In the genomic region with DNA sequence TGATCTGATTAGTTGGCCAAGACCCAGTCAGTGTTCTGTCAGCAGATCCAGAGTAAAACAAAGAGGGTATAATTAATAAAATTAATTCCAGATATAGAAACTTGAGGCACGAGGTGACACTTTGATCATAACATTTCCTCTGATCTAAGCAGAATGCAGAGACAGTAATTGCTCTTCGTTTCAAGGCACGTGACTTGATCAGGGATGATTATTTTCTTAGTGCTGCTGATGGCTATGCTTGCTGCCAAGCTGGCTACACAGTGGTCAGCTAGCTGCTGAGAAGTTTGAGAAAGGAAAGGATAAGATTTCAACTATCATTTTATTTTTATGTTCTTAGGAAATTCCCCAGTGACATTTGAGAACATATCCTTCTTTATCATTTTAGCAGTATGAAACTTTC, we compare ENCODE assay signal across 26 mouse cellular contexts.
"Had no signal": no experiment of that assay in that cellular context is flagged by ENCODE, and none has a peak within 500 bp of the region (broad histone marks: within the 10 kb centered on the region; RNA-seq: fewer than 3 reads in every experiment).

No protein-coding gene starts in this region.

- H3K27ac ChIP-seq: gastrocnemius, adult 2 months; heart, embryonic 10.5 days; hindbrain, embryonic 10.5 days; hindbrain, embryonic 13.5 days; hindbrain, embryonic 15.5 days; hindbrain, postnatal 0 days; kidney, embryonic 15.5 days; kidney, postnatal 0 days; limb, embryonic 13.5 days; limb, embryonic 15.5 days; liver, embryonic 12.5 days had no signal

- H3K36me3 ChIP-seq: heart, embryonic 10.5 days; heart, embryonic 12.5 days; hindbrain, embryonic 10.5 days; hindbrain, embryonic 13.5 days; hindbrain, embryonic 15.5 days; kidney, embryonic 15.5 days; limb, embryonic 13.5 days; limb, embryonic 15.5 days; liver, embryonic 12.5 days had no signal

- ATAC-seq: hindbrain, postnatal 0 days; intestine, embryonic 16.5 days; liver, embryonic 12.5 days had no signal

- H3K9ac ChIP-seq: heart, embryonic 12.5 days; hindbrain, embryonic 13.5 days; hindbrain, embryonic 15.5 days; kidney, embryonic 15.5 days; limb, embryonic 13.5 days; limb, embryonic 15.5 days; liver, embryonic 12.5 days had no signal

- H3K27me3 ChIP-seq: heart, embryonic 12.5 days; hindbrain, embryonic 13.5 days; hindbrain, embryonic 15.5 days; kidney, embryonic 15.5 days; limb, embryonic 13.5 days; limb, embryonic 15.5 days; liver, embryonic 12.5 days had no signal

- H3K9me3 ChIP-seq: heart, embryonic 10.5 days; heart, embryonic 12.5 days; hindbrain, embryonic 10.5 days; hindbrain, embryonic 13.5 days; hindbrain, embryonic 15.5 days; kidney, embryonic 15.5 days; limb, embryonic 13.5 days; limb, embryonic 15.5 days; liver, embryonic 12.5 days had no signal

- H3K4me1 ChIP-seq: heart, embryonic 10.5 days; heart, embryonic 12.5 days; hindbrain, embryonic 10.5 days; hindbrain, embryonic 13.5 days; hindbrain, embryonic 15.5 days; kidney, embryonic 15.5 days; limb, embryonic 13.5 days; limb, embryonic 15.5 days; liver, embryonic 12.5 days had no signal

- H3K4me2 ChIP-seq: heart, embryonic 12.5 days; hindbrain, embryonic 13.5 days; hindbrain, embryonic 15.5 days; kidney, embryonic 15.5 days; limb, embryonic 13.5 days; limb, embryonic 15.5 days; liver, embryonic 12.5 days had no signal

- DNase-seq: gastrocnemius, adult 2 months; gastrocnemius, postnatal 10 days; gastrocnemius, postnatal 25 days; heart, adult 18-20 months; heart, postnatal 10 days; heart, postnatal 4 days; kidney, adult 11 months; kidney, adult 2 months; kidney, adult 9 months; kidney, postnatal 14 days; kidney, postnatal 36 days; layer of hippocampus, adult 9-11 months; layer of hippocampus, postnatal 36 days; left cerebral cortex, postnatal 4 days had no signal

- H3K4me3 ChIP-seq: gastrocnemius, adult 2 months; heart, embryonic 10.5 days; heart, embryonic 12.5 days; hindbrain, embryonic 10.5 days; hindbrain, embryonic 13.5 days; hindbrain, embryonic 15.5 days; kidney, embryonic 15.5 days; limb, embryonic 13.5 days; limb, embryonic 15.5 days; liver, embryonic 12.5 days had no signal
